Mouse (Mus musculus): Measurements from ENCODE around the gene Gm13290.

DNA sequence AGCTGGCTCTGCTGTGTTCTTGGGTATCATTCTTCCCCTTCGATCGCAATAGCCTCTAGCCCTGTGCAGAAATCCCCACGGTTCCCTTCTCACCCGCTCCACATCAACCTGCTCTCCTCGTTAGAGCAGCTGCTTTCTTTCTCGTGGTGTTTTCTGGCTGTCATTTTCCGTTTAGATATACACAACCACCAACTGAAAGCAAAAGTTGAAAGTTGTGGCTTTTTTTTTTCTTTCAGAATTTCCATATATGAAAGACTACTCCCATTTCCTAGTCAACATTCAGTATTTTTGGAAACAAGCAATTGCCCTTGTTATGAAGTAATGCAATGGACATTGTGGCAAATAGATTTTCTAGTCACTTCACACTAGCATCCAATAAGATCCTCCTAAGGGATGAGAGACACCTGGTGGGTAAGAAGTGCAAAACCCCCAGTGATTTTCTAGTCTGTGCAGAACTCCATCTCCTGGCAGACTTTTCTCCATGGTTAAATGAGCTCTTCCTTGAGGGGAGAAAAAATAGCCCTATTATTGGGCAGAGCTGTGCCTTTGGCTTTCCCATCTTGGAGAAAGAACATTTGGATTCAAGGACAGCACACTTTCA is 30.8 kb upstream of the Gm13290 start:
- TF ChIP-seq CTCF (conservative IDR thresholded peaks at IDR 0.05 in 1 of 2, IDR thresholded peaks at IDR 0.05 in 1 of 2; ENCODE audit: low read depth in 2 of 2, low read length in 2 of 2) (peak in 1 of 2 experiments; percentile 72; a peak in 2 of 4 replicates), ZC3H11A (IDR thresholded peaks at IDR 0.05; ENCODE audit: low read depth, low read length) (no peak), POLR2A (IDR thresholded peaks at IDR 0.05; ENCODE audit: low read depth, low read length) (no peak), ZNF384 (IDR thresholded peaks at IDR 0.05; ENCODE audit: low read depth, low read length) (peak; percentile 87), SIN3A (IDR thresholded peaks at IDR 0.05; ENCODE audit: low read length) (no peak; the same call in 1 of the 2 replicates), NELFE (IDR thresholded peaks at IDR 0.05; ENCODE audit: low read depth, low read length) (no peak), USF1 (IDR thresholded peaks at IDR 0.05; ENCODE audit: low read depth, low read length) (no peak), TBP (conservative IDR thresholded peaks at IDR 0.05; ENCODE audit: low read depth, low read length) (no peak), EP300 (IDR thresholded peaks at IDR 0.05; ENCODE audit: low read length) (no peak; the same call in 1 of the 2 replicates), ZMIZ1 (IDR thresholded peaks at IDR 0.05; ENCODE audit: low read depth, low read length) (no peak)

All from CH12.LX (cell line).